Mouse (Mus musculus) CH12.LX (cell line): ENCODE results near the gene Abcd2.

Experiments used
- CTCF ChIP-seq, 2 experiments: IDR thresholded peaks in 1 of 2; conservative IDR thresholded peaks in 1 of 2; 2 replicates each; pipeline ENCODE4 v1.5.1; 2011 to 2012; ENCODE audit warnings: low read depth in 2 of 2, low read length in 2 of 2, improper control_type of control experiment in 1 of 2, inconsistent platforms in 1 of 2, mild to moderate bottlenecking in 1 of 2, moderate library complexity in 1 of 2
- E2F4 ChIP-seq: IDR thresholded peaks from 2 replicates; pipeline ENCODE4 v1.6.1; 2011; ENCODE audit warnings: low read depth, low read length, improper control_type of control experiment; ENCODE audit not compliant: insufficient replicate concordance
- EP300 ChIP-seq: IDR thresholded peaks from 2 replicates; pipeline ENCODE4 v1.6.1; 2011; ENCODE audit warnings: low read length, improper control_type of control experiment
- MAX ChIP-seq: IDR thresholded peaks from 2 replicates; pipeline ENCODE4 v1.6.1; 2011; ENCODE audit warnings: low read length, improper control_type of control experiment
- MXI1 ChIP-seq: IDR thresholded peaks from 2 replicates; pipeline ENCODE4 v1.6.1; 2011; ENCODE audit warnings: mild to moderate bottlenecking, low read depth, low read length, improper control_type of control experiment
- POLR2A ChIP-seq: IDR thresholded peaks from 2 replicates; pipeline ENCODE4 v1.6.1; 2011; ENCODE audit warnings: low read depth, mild to moderate bottlenecking, improper control_type of control experiment, low read length
- RAD21 ChIP-seq: IDR thresholded peaks from 2 replicates; pipeline ENCODE4 v1.6.1; 2011; ENCODE audit warnings: low read depth, mild to moderate bottlenecking, low read length, improper control_type of control experiment, moderate library complexity
- RCOR1 ChIP-seq: conservative IDR thresholded peaks from 2 replicates; pipeline ENCODE4 v1.6.1; 2012; ENCODE audit warnings: low read depth, mild to moderate bottlenecking, inconsistent platforms, low read length, improper control_type of control experiment
- TBP ChIP-seq: conservative IDR thresholded peaks from 2 replicates; pipeline ENCODE4 v1.6.1; 2011; ENCODE audit warnings: low read depth, low read length, improper control_type of control experiment
- USF2 ChIP-seq: conservative IDR thresholded peaks from 2 replicates; pipeline ENCODE4 v1.6.1; 2011; ENCODE audit warnings: low read depth, low read length, improper control_type of control experiment
- ZNF384 ChIP-seq: IDR thresholded peaks from 2 replicates; pipeline ENCODE4 v1.6.1; 2012; ENCODE audit warnings: low read depth, low read length, improper control_type of control experiment, inconsistent platforms

GRCm38 (mm10) chr15:91124584-91124983 is 67.0 kb downstream of the Abcd2 start:
- no peak for TF ChIP-seq MAX
- no peak for TF ChIP-seq ZNF384
- TF ChIP-seq CTCF (conservative IDR thresholded peaks at IDR 0.05 in 1 of 2, IDR thresholded peaks at IDR 0.05 in 1 of 2; ENCODE audit: low read depth in 2 of 2, low read length in 2 of 2), result no peak
- TF ChIP-seq RCOR1, result no peak
- TF ChIP-seq RAD21, result no peak
- TF ChIP-seq POLR2A, result no peak
- TF ChIP-seq MXI1, result no peak
- no peak for TF ChIP-seq TBP
- no peak for TF ChIP-seq EP300
- no peak for TF ChIP-seq E2F4
- TF ChIP-seq USF2, result no peak
